Mouse (Mus musculus): ENCODE data around the gene D6Ertd527e. TPM values are rescaled to one million over a fixed set of nuclear protein-coding genes. Genes with fewer than 3 reads are reported as not detected.
"Not testable (repeated sequence)": the region's sequence is repeated elsewhere in the genome, so short reads cannot be mapped to it uniquely, and the experiment has no call there.

The D6Ertd527e gene
- polyA plus RNA-seq, 1 experiment from 2014 or later = 0.40 TPM

DNA sequence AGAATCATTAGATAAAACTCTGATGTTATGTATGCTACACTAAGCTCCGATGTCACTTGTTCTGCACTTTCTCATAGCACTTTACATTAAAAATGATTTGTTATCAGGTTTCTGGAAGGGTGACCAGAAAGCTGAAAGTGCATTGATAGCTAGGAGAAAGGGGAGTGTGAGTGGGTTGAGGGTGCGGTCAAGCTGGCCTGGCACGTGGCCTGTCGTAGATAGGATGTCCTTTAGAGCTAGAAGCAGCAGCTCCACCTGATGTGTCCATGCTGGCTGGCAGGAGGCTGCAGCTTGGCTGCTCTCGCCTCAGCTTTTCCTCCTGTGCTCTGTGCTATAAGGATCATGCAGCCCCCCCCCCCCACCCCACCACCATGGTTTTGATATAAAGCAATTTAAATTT lies 12.1 kb upstream of the D6Ertd527e start:
- Histone ChIP-seq H3K9me3 (no peaks in the 10 kb centered on the region), H3K4me1 (no peaks in the 10 kb centered on the region), H3K4me3 (replicated peaks) (no peak overlapping the region), H3K27me3 (replicated peaks) (no peaks in the 10 kb centered on the region), H3K27ac (no peak overlapping the region), H3K4me2 (no peak overlapping the region), H3K9ac (no peak overlapping the region), H3K36me3 (peaks cover 11% of the 10 kb centered on the region)
- 74% methylated on average over 5 of the region's 5 CpGs for WGBS
- ATAC-seq (ENCODE audit: insufficient read depth, low FRiP score, low read depth) = no peak

- not testable (repeated sequence) for H3K9ac ChIP-seq; H3K4me2 ChIP-seq; ATAC-seq (ENCODE audit: insufficient read depth, low FRiP score, low read depth); H3K27me3 ChIP-seq (replicated peaks); H3K4me3 ChIP-seq (replicated peaks); H3K4me1 ChIP-seq; H3K36me3 ChIP-seq; H3K27ac ChIP-seq; H3K9me3 ChIP-seq
- 88% methylated on average over 8 of the region's 8 CpGs for WGBS
Observed at GRCm38 (mm10) chr6:87093631-87094030, 10.9 kb upstream of the D6Ertd527e start.

GRCm38 (mm10) chr6:87099261-87099660 lies 5.3 kb upstream of the D6Ertd527e start:
- 20% methylated on average over 3 of the region's 3 CpGs for WGBS
- Histone ChIP-seq H3K36me3 (no peaks in the 10 kb centered on the region), H3K4me2 (no peak overlapping the region), H3K27me3 (replicated peaks) (no peaks in the 10 kb centered on the region), H3K9ac (no peak overlapping the region), H3K4me3 (replicated peaks) (no peak overlapping the region), H3K9me3 (no peaks in the 10 kb centered on the region), H3K4me1 (peaks cover 30% of the 10 kb centered on the region), H3K27ac (peak overlapping the region; percentile 72; the same call in 1 of the 2 replicates)
- ATAC-seq (ENCODE audit: insufficient read depth, low FRiP score, low read depth) = no peak

- H3K4me1 ChIP-seq = peaks cover 30% of the 10 kb centered on the region
- no peaks in the 10 kb centered on the region for H3K36me3 ChIP-seq
- H3K4me3 ChIP-seq (replicated peaks) = no peak overlapping the region
- no peaks in the 10 kb centered on the region for H3K9me3 ChIP-seq
- H3K27me3 ChIP-seq (replicated peaks) = no peaks in the 10 kb centered on the region
- H3K27ac ChIP-seq = peak overlapping the region; percentile 72
- ATAC-seq (ENCODE audit: insufficient read depth, low FRiP score, low read depth) = no peak
- H3K4me2 ChIP-seq = no peak overlapping the region
- no peak overlapping the region for H3K9ac ChIP-seq
- WGBS = 39% methylated on average over 7 of the region's 7 CpGs
Observed at GRCm38 (mm10) chr6:87099671-87100296, 4.8 kb upstream of the D6Ertd527e start.

DNA sequence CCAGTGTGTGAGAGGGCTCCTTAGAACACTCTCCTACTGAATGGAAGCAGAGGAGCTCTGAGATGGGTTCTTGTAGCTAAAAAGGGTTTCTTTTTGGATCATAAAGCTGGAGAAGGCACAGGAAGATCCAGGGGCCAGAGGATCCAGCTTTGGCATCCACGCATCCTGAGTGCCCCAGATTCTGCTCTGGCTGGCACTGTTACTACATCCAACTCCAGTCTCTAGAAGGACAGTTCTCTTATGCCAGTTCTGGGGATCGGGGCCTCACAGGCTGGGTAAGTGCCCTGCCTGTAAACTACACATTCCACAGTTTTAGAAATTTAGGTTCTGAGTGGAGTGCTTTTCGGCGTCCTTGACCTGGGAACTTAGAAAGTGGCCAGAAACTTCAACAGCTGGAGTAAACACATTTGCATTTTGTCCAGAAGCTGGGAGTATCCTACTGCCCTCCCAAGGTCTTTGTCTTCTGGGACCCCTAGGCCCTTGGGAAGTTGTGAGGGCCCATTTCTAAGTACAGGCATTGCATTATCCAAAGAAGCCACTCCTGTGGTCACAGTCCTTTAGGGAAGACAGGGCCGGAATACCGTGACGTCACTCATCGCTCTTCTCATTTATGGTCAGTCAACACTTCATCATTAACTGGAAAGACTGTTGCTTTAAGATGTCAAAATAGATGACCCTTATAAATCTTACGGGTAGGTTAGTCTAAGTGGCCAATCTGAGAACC lies 4.1 kb upstream of the D6Ertd527e start:
- Histone ChIP-seq H3K9ac (no peak overlapping the region), H3K4me1 (peaks cover 30% of the 10 kb centered on the region), H3K4me2 (no peak overlapping the region), H3K9me3 (no peaks in the 10 kb centered on the region), H3K36me3 (no peaks in the 10 kb centered on the region), H3K27me3 (replicated peaks) (no peaks in the 10 kb centered on the region), H3K4me3 (replicated peaks) (no peak overlapping the region), H3K27ac (peak overlapping the region; percentile 72; the same call in 1 of the 2 replicates)
- ATAC-seq (ENCODE audit: insufficient read depth, low FRiP score, low read depth) = no peak
- WGBS = 75% methylated on average over 9 of the region's 9 CpGs

DNA sequence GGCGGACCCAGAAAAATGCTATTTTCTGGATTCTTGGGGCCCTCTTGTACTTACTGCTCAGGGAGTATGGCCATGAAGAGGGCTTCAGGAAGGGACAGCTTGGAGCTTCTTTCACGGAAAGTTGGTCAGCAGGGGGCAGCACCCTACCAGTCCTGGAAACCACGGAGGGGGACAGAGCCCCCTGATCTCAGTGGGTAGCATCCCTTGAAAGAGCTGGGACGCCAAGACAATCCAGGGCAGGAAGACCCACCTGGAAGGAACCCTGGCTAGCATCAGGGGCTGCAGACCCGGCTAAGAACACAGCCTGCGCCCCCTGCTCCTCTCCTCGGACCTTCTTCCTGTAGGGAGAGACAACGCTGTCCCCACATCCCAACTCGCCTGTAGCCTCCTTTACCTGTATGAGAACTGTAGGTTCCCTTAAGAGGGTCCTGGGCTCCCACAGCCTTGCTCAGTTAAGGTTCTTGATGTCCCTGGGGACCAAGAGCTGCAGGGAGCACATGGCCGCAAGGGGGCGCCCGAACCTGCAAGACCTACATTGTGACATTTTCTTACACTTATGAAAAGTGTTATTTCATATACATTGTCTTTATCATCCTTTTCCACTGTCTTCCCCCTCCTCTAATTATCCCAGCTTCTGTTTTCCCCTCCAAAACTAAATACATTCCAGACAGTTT lies 3.1 kb upstream of the D6Ertd527e start:
- no peak overlapping the region for H3K27ac ChIP-seq
- H3K27me3 ChIP-seq (replicated peaks) = no peaks in the 10 kb centered on the region
- H3K4me3 ChIP-seq (replicated peaks) = peak overlapping the region; percentile 29
- no peaks in the 10 kb centered on the region for H3K9me3 ChIP-seq
- H3K9ac ChIP-seq = no peak overlapping the region; the same call in 1 of the 2 replicates
- H3K4me1 ChIP-seq = peaks cover 30% of the 10 kb centered on the region
- ATAC-seq (ENCODE audit: insufficient read depth, low FRiP score, low read depth) = peak; percentile 56
- no peaks in the 10 kb centered on the region for H3K36me3 ChIP-seq
- 16% methylated on average over 12 of the region's 12 CpGs for WGBS
- peak overlapping the region; percentile 72 for H3K4me2 ChIP-seq

DNA sequence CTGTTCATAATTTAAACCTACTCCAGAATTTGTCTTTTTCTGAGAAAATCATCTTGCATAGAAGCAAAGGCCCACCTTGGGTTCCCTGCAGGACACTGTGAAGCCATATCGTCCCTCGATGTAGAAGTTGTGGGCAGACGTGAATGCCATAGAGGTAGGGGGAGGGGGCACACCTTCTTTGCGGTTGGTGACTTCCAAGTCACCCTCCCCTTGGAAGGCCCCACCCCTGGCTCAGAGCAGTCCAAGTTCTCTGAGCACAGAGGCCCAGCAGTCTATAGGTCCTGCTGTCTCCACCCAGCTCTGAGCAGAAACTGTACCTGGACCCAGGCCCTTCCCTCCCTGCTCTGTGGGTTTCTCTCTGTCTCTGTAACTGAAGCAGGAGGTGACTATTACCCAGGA lies 2.6 kb upstream of the D6Ertd527e start:
- Histone ChIP-seq H3K27ac (0 out of 2 replicates have a peak overlapping the region, but pooled peaks have one; percentile 1), H3K27me3 (replicated peaks) (no peaks in the 10 kb centered on the region), H3K4me1 (peaks cover 30% of the 10 kb centered on the region), H3K9ac (no peak overlapping the region), H3K9me3 (no peaks in the 10 kb centered on the region), H3K36me3 (no peaks in the 10 kb centered on the region), H3K4me3 (replicated peaks) (no peak overlapping the region), H3K4me2 (no peak overlapping the region)
- WGBS = 21% methylated on average over 4 of the region's 4 CpGs
- ATAC-seq (ENCODE audit: insufficient read depth, low FRiP score, low read depth) = no peak

- H3K4me3 ChIP-seq (replicated peaks) = no peak overlapping the region
- H3K27ac ChIP-seq = 0 out of 2 replicates have a peak overlapping the region, but pooled peaks have one; percentile 1
- peaks cover 30% of the 10 kb centered on the region for H3K4me1 ChIP-seq
- H3K27me3 ChIP-seq (replicated peaks) = no peaks in the 10 kb centered on the region
- no peaks in the 10 kb centered on the region for H3K9me3 ChIP-seq
- WGBS = 29% methylated on average over 7 of the region's 7 CpGs
- no peak overlapping the region for H3K9ac ChIP-seq
- H3K4me2 ChIP-seq = no peak overlapping the region
- no peaks in the 10 kb centered on the region for H3K36me3 ChIP-seq
- peak; percentile 51; the same call in 1 of the 2 replicates for ATAC-seq (ENCODE audit: insufficient read depth, low FRiP score, low read depth)
Observed at GRCm38 (mm10) chr6:87102421-87102911, 2.1 kb upstream of the D6Ertd527e start.

GRCm38 (mm10) chr6:87103314-87103713 lies 1.2 kb upstream of the D6Ertd527e start:
- Histone ChIP-seq H3K4me1 (peaks cover 30% of the 10 kb centered on the region), H3K27ac (no peak overlapping the region)
- WGBS = 84% methylated on average over 1 of the region's 1 CpGs

DNA sequence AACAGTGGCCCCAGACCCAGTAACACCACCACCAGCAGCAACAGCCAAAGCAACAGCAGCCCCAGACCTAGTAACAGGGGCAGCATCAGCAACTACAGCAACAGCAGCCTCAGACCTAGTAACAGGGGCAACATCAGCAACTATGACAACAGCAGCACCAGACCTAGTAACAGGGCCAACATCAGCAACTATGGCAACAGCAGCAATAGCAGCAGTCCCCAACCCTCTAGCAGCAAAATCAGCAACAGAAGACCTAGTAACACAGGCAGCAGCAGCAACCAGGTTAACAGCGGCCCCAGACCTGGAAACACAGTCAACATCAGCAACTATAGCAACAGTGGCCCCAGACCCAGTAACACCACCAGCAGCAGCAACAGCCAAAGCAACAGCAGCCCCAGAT lies 6.9 kb downstream of the D6Ertd527e start:
- H3K9me3 ChIP-seq = no peaks in the 10 kb centered on the region
- no peak overlapping the region for H3K27ac ChIP-seq
- no peak overlapping the region for H3K4me3 ChIP-seq (replicated peaks)
- H3K36me3 ChIP-seq = no peaks in the 10 kb centered on the region
- H3K27me3 ChIP-seq (replicated peaks) = no peaks in the 10 kb centered on the region
- no peaks in the 10 kb centered on the region for H3K4me1 ChIP-seq
- H3K4me2 ChIP-seq = no peak overlapping the region
- WGBS = 92% methylated on average over 1 of the region's 1 CpGs
- H3K9ac ChIP-seq = no peak overlapping the region
- no peak for ATAC-seq (ENCODE audit: insufficient read depth, low FRiP score, low read depth)

More at GRCm38 (mm10) chr6:87103314-87103713, 1.2 kb upstream of the D6Ertd527e start:
- H3K36me3 ChIP-seq = no peaks in the 10 kb centered on the region
- H3K4me2 ChIP-seq = no peak overlapping the region
- no peak for ATAC-seq (ENCODE audit: insufficient read depth, low FRiP score, low read depth)
- no peaks in the 10 kb centered on the region for H3K27me3 ChIP-seq (replicated peaks)
- no peak overlapping the region for H3K4me3 ChIP-seq (replicated peaks)
- no peaks in the 10 kb centered on the region for H3K9me3 ChIP-seq
- H3K9ac ChIP-seq = no peak overlapping the region

- Histone ChIP-seq H3K9me3 (no peaks in the 10 kb centered on the region), H3K4me3 (replicated peaks) (no peak overlapping the region), H3K27me3 (replicated peaks) (no peaks in the 10 kb centered on the region), H3K27ac (no peak overlapping the region), H3K4me1 (no peaks in the 10 kb centered on the region), H3K9ac (no peak overlapping the region), H3K4me2 (no peak overlapping the region), H3K36me3 (no peaks in the 10 kb centered on the region)
- 79% methylated on average over 6 of the region's 6 CpGs for WGBS
- no peak for ATAC-seq (ENCODE audit: insufficient read depth, low FRiP score, low read depth)
Observed at GRCm38 (mm10) chr6:87112125-87112524, 7.6 kb downstream of the D6Ertd527e start.

DNA sequence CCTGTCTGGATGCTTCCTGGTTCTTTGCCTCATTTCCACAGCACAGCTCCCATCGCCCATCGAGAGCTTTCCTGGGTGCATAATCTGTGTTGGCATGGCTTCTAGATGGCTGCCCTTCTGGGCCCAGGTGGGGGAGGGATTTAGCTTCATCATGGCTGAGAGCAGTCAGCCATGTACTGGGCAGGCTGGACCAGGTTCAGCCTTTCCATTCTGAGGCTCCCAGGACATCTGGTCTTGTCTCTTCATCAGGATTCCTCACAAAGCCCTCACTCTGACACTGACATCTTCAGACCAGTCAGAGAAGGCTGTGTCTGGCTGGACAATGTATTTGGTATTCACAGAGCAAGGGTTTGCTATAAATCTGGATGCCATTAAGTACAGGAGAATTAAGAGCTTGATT lies 11.4 kb downstream of the D6Ertd527e start:
- 78% methylated on average over 2 of the region's 2 CpGs for WGBS
- no peak for ATAC-seq (ENCODE audit: insufficient read depth, low FRiP score, low read depth)
- Histone ChIP-seq H3K9me3 (no peaks in the 10 kb centered on the region), H3K4me3 (replicated peaks) (no peak overlapping the region), H3K27ac (no peak overlapping the region), H3K4me1 (0 out of 2 replicates have a peak, but pooled peaks cover 2% of the 10 kb centered on the region), H3K9ac (no peak overlapping the region), H3K36me3 (no peaks in the 10 kb centered on the region), H3K27me3 (replicated peaks) (no peaks in the 10 kb centered on the region), H3K4me2 (no peak overlapping the region)

Data from stomach, embryonic 15.5 days (tissue).